Mouse (Mus musculus) midbrain, embryonic 11.5 days (tissue): ENCODE data around the gene Smim26. TPM values are rescaled to one million over a fixed set of nuclear protein-coding genes. Genes with fewer than 3 reads are reported as not detected.

Source experiments
- ATAC-seq: fragments of 200-750 bp; cut with Nextera tagmentation; 2 replicates; pipeline ENCODE4 v1.8.0; 2017; ENCODE audit warnings: moderate TSS enrichment, moderate library complexity; ENCODE audit not compliant: low FRiP score
- DNase-seq: peaks from one replicate; pipeline ENCODE4 v3.0.0; 2015; ENCODE audit warnings: low spot score; ENCODE audit errors: missing footprints
- H3K27ac ChIP-seq: fragments of 300-500 bp; sonication (generic); 2 replicates; pipeline ENCODE4 v1.5.1; 2014; ENCODE audit warnings: low read depth, low read length
- H3K27me3 ChIP-seq: fragments of 300-500 bp; sonication (generic); 2 replicates; pipeline ENCODE4 v1.6.1; 2014; ENCODE audit warnings: mild to moderate bottlenecking, low read length, moderate library complexity, mixed read lengths; ENCODE audit not compliant: control insufficient read depth, insufficient read depth
- H3K36me3 ChIP-seq: fragments of 300-500 bp; sonication (generic); 2 replicates; pipeline ENCODE4 v1.6.1; 2014; ENCODE audit warnings: mild to moderate bottlenecking, low read length, moderate library complexity, mixed read lengths; ENCODE audit not compliant: control insufficient read depth, insufficient read depth
- H3K4me1 ChIP-seq: fragments of 300-500 bp; sonication (generic); 2 replicates; pipeline ENCODE4 v1.6.1; 2014; ENCODE audit warnings: low read length; ENCODE audit not compliant: control insufficient read depth, insufficient read depth
- H3K4me2 ChIP-seq: fragments of 300-500 bp; sonication (generic); 2 replicates; pipeline ENCODE4 v1.6.1; 2014; ENCODE audit warnings: mild to moderate bottlenecking, moderate library complexity
- H3K4me3 ChIP-seq: fragments of 300-500 bp; sonication (generic); 2 replicates; pipeline ENCODE4 v1.5.1; 2014; ENCODE audit warnings: low read depth, low read length
- H3K9ac ChIP-seq: fragments of 300-500 bp; sonication (generic); 2 replicates; pipeline ENCODE4 v1.6.1; 2014; ENCODE audit warnings: low read length
- H3K9me3 ChIP-seq: fragments of 300-500 bp; sonication (generic); 2 replicates; pipeline ENCODE4 v1.6.1; 2016; ENCODE audit warnings: low read length; ENCODE audit not compliant: control insufficient read depth
- WGBS: fragments of 180-500 bp; shearing (Covaris S2); extraction: QIAGEN DNeasy Blood & Tissue Kit; methylation state at CpG from one replicate; pipeline ENCODE4 v1.1.7; 2014; 5-methylcytosine and 5-hydroxymethylcytosine counted together
- polyA plus RNA-seq: library from polyadenylated mRNA; unstranded; fragments of >200 nt; fragmentation: Nextera tagmentation; extraction: Ambion mirVana; gene quantifications from 2 replicates; pipeline ENCODE4 v1.2.1, GENCODE M21; 2014

Smim26 gene
- polyA plus RNA-seq = 42.7 and 44.5 TPM in 2 replicates

DNA sequence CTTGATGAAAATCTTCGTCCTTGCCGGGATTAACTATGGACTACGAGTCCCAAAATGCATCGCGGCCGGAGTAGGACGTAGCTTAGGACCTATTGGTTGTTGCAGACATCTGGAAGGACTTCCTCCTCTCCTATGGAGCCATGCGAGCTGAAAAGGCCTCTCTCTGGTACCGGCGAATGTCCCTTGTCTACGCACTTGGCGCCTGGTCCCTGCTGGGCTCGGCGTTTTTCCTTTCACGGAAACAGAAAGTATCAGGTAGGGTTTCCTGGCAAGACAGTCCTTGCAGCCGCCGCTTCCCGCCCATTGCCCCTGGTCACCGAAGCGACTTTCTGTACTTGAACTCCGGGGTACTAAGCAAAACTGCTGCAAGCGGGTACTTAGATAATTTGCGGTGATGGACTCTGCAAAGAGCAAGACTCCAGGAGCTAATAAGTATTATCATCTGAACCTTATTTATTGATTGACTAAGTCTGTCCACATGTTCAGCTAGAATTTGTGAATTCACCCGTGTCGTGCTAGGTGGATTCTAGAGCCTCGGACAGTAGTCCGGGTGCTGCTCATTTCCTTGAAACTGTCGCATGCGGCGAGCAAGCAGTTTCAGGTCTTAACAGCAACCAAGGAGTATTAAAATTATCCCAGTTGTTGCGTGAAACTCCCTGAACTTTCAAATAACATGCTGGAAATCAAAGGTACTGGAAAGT is at the start of gene Smim26:
Smim26 (plus strand) TSS at position 104 of the 701 bp plus-strand sequence.
- ATAC-seq (peak; percentile 97), DNase-seq (peak; percentile 96)
- H3K9ac ChIP-seq = peak within 1 kb of the TSS; percentile 77
- H3K9me3 ChIP-seq = no peaks in the 10 kb centered on the region
- no peak within 1 kb of the TSS for H3K27ac ChIP-seq
- 3% methylated on average over 31 of the region's 31 CpGs for WGBS
- H3K36me3 ChIP-seq = 0 out of 2 replicates have a peak, but pooled peaks cover 3% of the 10 kb centered on the region
- peak within 1 kb of the TSS; percentile 63 for H3K4me3 ChIP-seq
- peak within 1 kb of the TSS; percentile 65 for H3K4me2 ChIP-seq
- H3K27me3 ChIP-seq = no peaks in the 10 kb centered on the region
- H3K4me1 ChIP-seq = peaks cover 4% of the 10 kb centered on the region

DNA sequence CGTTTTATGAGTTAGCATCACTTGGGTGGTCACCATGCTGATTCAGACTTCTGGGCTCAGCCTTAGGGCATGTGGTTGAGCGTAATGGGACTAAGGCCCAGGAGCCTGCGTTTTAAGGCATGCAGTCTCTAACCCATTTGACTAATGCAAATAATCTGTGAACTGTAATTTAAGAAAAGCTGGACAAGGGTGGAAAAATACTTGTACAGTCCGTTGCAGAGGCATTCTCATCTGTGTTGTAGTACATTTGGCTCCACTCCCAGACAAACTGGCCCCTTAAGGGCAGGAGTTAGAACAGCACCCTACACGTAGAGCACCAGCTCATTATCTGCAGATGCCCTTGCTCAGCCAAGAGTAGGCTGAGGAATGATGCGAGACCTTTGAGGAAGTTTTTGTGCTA is 49.2 kb upstream of the Smim26 start:
- no peak overlapping the region for H3K9ac ChIP-seq
- no peak overlapping the region for H3K4me3 ChIP-seq
- no peaks in the 10 kb centered on the region for H3K4me1 ChIP-seq
- WGBS = 92% methylated on average over 6 of the region's 6 CpGs
- no peaks in the 10 kb centered on the region for H3K27me3 ChIP-seq
- no peak overlapping the region for H3K4me2 ChIP-seq
- peaks cover 7% of the 10 kb centered on the region; the same call in 1 of the 2 replicates for H3K36me3 ChIP-seq
- ATAC-seq (no peak), DNase-seq (no peak)
- no peaks in the 10 kb centered on the region for H3K9me3 ChIP-seq
- no peak overlapping the region for H3K27ac ChIP-seq

DNA sequence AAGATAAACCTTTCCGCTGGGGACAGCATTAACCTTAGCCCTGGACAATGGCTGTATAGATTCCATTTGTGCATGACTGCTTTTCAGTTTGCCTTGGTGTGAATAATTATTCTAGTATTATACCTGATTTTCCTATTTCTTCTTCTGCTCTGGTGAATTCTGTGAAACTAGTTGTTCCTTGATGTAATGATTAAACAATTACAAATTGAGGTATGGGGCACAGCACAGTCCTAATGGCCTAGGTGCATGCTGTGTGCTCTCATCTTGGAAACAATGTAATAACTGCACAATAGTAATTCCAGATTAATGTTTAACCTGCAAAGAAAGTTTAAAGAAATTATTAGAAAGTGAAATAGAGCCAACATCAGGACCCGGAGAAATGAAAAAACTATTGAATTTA is 48.8 kb upstream of the Smim26 start:
- DNase-seq (no peak), ATAC-seq (no peak)
- 95% methylated on average over 2 of the region's 2 CpGs for WGBS
- H3K4me2 ChIP-seq = no peak overlapping the region
- no peak overlapping the region for H3K9ac ChIP-seq
- H3K27ac ChIP-seq = no peak overlapping the region
- H3K27me3 ChIP-seq = no peaks in the 10 kb centered on the region
- peaks cover 3% of the 10 kb centered on the region; the same call in 1 of the 2 replicates for H3K4me1 ChIP-seq
- H3K36me3 ChIP-seq = peaks cover 4% of the 10 kb centered on the region; the same call in 1 of the 2 replicates
- H3K4me3 ChIP-seq = no peak overlapping the region
- H3K9me3 ChIP-seq = no peaks in the 10 kb centered on the region

DNA sequence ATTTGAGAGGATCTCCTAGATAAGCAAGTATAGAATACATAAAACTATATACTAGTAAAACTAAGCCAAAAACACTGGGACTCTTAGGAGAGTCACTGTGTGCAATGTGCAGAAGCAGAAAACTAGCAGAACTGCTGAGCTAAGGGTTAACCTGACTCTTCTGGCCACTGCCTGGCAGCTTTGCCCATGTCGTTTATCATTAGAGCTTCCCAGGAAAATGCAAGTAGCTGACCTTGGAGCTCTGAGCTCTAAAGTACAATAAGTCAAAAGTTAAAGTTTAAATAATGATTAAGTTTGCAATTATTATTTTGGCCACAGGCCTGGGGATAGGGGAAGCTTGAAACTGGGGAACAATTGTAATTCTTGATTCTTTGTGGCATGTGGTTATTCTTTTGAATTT is 48.4 kb upstream of the Smim26 start:
- WGBS = 71% methylated on average over 1 of the region's 1 CpGs
- no peaks in the 10 kb centered on the region for H3K9me3 ChIP-seq
- H3K27me3 ChIP-seq = no peaks in the 10 kb centered on the region
- no peak overlapping the region for H3K4me2 ChIP-seq
- no peak overlapping the region for H3K4me3 ChIP-seq
- DNase-seq (no peak), ATAC-seq (no peak)
- H3K4me1 ChIP-seq = peaks cover 4% of the 10 kb centered on the region; the same call in 1 of the 2 replicates
- H3K27ac ChIP-seq = no peak overlapping the region
- H3K36me3 ChIP-seq = peaks cover 4% of the 10 kb centered on the region; the same call in 1 of the 2 replicates
- H3K9ac ChIP-seq = no peak overlapping the region

DNA sequence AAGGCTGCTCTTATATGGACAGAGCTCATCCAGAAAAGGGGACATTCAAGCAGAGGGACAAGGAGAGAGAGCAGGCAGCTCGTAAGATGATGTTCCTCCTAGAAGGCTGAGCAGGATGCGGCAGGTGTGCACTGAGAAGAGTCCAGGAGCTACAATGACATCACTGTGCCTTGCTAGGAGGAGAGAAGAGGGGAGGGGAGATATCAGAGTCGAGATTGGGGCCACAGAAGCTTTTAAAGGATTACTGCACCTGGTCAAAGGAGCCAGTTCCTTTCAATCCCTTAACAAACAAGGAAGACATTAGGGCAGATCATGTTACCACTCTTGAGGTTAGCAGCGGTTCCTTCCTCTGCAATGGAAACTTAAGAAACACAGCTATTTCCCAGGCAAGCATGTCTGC is 46.3 kb upstream of the Smim26 start:
- Histone ChIP-seq H3K9ac (no peak overlapping the region), H3K9me3 (no peaks in the 10 kb centered on the region), H3K4me2 (no peak overlapping the region), H3K27me3 (no peaks in the 10 kb centered on the region), H3K27ac (no peak overlapping the region), H3K4me1 (peaks cover 4% of the 10 kb centered on the region; the same call in 1 of the 2 replicates), H3K4me3 (no peak overlapping the region), H3K36me3 (peaks cover 4% of the 10 kb centered on the region; the same call in 1 of the 2 replicates)
- 78% methylated on average over 4 of the region's 4 CpGs for WGBS
- DNase-seq (no peak), ATAC-seq (no peak)

DNA sequence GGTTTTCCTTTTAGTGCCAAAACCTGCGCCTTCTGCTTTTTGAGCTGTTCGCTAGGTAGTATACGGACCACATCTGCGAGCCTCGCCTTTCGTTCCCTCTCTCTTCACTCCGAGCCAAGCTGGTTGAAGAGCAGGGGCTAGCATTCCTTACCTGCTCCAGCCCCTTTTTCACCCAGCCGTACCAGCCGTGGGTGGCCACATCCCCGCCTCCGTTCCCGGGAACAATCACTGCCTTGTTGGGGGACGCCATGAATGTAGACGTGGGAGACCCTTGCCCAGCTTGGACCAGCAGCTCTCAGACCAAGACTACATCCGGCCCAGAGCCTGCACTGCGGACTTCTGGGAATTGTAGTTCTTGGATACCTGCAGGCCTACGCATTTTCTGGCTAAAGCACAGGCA is 43.3 kb upstream of the Smim26 start, which contains the start of gene Rbbp9:
Rbbp9 (minus strand) TSS at position 341 of the 400 bp plus-strand sequence.
- peak; percentile 98 for ATAC-seq
- H3K9ac ChIP-seq = peak within 1 kb of the TSS; percentile 82
- H3K4me2 ChIP-seq = peak within 1 kb of the TSS; percentile 59
- peak within 1 kb of the TSS; percentile 50 for H3K4me3 ChIP-seq
- under 1% methylated on average over 17 of the region's 17 CpGs for WGBS
- H3K4me1 ChIP-seq = peaks cover 6% of the 10 kb centered on the region; the same call in 1 of the 2 replicates
- DNase-seq = peak; percentile 97
- no peaks in the 10 kb centered on the region for H3K9me3 ChIP-seq
- no peaks in the 10 kb centered on the region for H3K27me3 ChIP-seq
- H3K27ac ChIP-seq = no peak within 1 kb of the TSS
- H3K36me3 ChIP-seq = no peaks in the 10 kb centered on the region

DNA sequence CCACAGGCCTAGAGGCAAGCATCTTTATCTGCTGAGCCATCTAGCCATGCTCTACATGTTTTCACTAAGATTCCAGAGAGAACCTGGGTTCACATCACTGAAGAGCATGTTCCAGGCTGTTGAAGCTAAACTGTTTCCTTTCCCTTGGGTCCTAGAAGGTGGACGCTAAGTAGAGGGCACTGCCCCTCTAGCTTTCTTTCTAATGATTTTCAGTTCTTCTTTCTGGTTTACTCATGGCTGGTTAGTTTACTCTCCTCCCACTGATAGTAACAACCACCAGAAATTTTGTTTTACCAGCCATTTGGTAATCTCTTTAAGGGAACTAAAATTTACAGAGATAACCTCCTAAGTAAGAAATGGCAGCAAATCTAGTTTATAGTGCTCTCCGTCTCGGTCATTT is 39.9 kb upstream of the Smim26 start:
- Histone ChIP-seq H3K9me3 (no peaks in the 10 kb centered on the region), H3K4me3 (no peak overlapping the region), H3K9ac (no peak overlapping the region), H3K27ac (no peak overlapping the region), H3K36me3 (no peaks in the 10 kb centered on the region), H3K4me2 (no peak overlapping the region), H3K27me3 (no peaks in the 10 kb centered on the region), H3K4me1 (peaks cover 9% of the 10 kb centered on the region; the same call in 1 of the 2 replicates)
- DNase-seq = no peak
- no peak for ATAC-seq
- 97% methylated on average over 3 of the region's 3 CpGs for WGBS

DNA sequence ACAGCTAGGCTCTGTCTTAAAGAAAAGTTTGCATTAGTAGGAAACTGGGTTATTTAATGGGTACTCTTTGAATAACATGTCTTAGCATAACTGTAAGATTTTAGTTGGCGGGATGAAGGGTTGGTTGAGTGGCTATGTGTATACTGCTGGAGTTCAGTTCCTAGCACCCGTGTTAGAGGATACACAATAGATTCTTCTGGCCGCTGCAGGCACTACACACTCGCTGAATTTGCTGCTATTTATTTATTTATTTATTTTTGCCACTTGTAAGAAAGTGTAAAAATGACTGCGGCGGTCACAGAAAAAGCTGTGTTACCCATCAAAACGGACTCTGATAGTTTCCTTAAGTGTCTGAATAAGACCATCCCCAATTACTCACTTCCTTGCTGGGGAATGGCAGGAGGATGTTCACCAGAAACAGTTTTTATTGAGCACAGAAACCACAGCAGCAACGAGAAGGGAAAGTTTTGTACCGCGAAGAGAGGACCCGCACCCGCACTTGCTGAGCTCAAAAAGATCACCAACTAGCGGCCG is 38.5 kb upstream of the Smim26 start:
- ATAC-seq (no peak), DNase-seq (peak; percentile 96)
- peak overlapping the region; percentile 73 for H3K9ac ChIP-seq
- no peaks in the 10 kb centered on the region for H3K27me3 ChIP-seq
- H3K9me3 ChIP-seq = no peaks in the 10 kb centered on the region
- H3K4me1 ChIP-seq = peaks cover 5% of the 10 kb centered on the region; the same call in 1 of the 2 replicates
- under 1% methylated on average over 14 of the region's 14 CpGs for whole genome bisulfite sequencing
- peaks cover 4% of the 10 kb centered on the region; the same call in 1 of the 2 replicates for H3K36me3 ChIP-seq
- peak overlapping the region; percentile 74 for H3K4me3 ChIP-seq
- H3K4me2 ChIP-seq = peak overlapping the region; percentile 64
- peak overlapping the region; percentile 81 for H3K27ac ChIP-seq
